Mouse (Mus musculus) spleen, postnatal 0 days (tissue): ENCODE data around the gene Pde4b. TPM values are rescaled to one million over a fixed set of nuclear protein-coding genes. Genes with fewer than 3 reads are reported as not detected.

Source experiments
- polyA plus RNA-seq: library from polyadenylated mRNA; unstranded; fragments of >200 nt; fragmentation: Nextera tagmentation; extraction: Ambion mirVana; gene quantifications from 2 replicates; pipeline ENCODE4 v1.2.1, GENCODE M21; 2015

Gene Pde4b
- polyA plus RNA-seq: 5.0 and 6.7 TPM in 2 replicates

GRCm38 (mm10) chr4:102087091-102087565, at the start of gene Pde4b:
TSS of gene Pde4b (plus strand) at chr4:102087543.

Other genes starting within 250 kb of the Pde4b start
- gene B020004J07Rik, start 243.5 kb upstream of the Pde4b start, polyA plus RNA-seq: not detected in 2 replicates
- gene C130073F10Rik, start 193.8 kb upstream of the Pde4b start, polyA plus RNA-seq: not detected in 2 replicates
- gene Gm12800, start 178.4 kb upstream of the Pde4b start, polyA plus RNA-seq: not detected in 2 replicates
- not detected in 2 replicates for gene Gm12794, start 147.1 kb upstream of the Pde4b start, polyA plus RNA-seq
- gene Gm12790, start 106.5 kb upstream of the Pde4b start, polyA plus RNA-seq: not detected in 2 replicates
- gene Gm12789, start 100.9 kb upstream of the Pde4b start, polyA plus RNA-seq: not detected in 2 replicates